Mouse (Mus musculus): ENCODE data around the gene BC025446.
"Not testable (repeated sequence)": the region's sequence is repeated elsewhere in the genome, so short reads cannot be mapped to it uniquely, and the experiment has no call there.

BC025446 gene

GRCm38 (mm10) chr15:75215778-75216691, at the start of gene BC025446:
Gene BC025446 (plus strand): TSS chr15:75216376.
- DNase-seq (ENCODE audit: extremely low read depth, low read depth): no peak

DNA sequence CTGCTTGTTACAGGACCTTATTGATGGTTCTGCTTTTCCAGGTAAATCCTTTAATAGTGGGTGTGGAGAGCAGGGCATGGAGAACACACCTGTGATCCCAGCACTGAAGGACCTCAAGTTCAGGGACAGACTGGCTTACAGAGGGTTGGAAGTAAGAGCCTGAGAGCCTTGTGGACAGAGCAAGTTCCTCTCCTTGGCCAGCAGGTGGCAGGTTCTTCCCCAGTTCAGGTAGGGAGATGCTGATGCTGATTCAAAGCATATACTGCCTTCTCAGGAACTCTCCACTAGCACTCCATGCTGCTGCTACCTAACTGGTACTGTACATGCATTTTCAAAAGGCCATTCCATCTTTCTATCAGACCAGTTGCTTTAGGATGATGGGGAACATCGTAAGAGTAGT, 40.7 kb upstream of the BC025446 start:
- DNase-seq (ENCODE audit: extremely low read depth, low read depth): peak; percentile 3

DNA sequence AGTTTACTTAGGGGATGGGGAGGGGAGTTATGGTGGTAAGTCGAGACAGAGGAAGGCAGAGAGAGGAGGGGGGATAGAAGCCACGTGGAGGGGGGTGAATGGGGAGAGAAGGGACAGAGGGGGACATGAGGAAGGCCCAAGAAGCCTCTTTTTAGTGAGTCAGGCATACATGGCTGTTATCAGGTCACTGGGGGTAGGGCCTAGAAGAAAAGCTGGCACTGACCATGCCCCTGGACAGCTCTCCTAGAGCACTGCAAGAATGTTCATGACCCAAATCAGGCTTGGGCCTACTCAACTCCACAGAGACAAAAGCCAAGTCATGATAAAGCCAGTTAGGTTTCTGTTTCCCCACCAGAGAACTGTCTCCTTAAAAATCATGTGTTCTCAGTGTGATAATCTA, 29.9 kb upstream of the BC025446 start:
- DNase-seq (ENCODE audit: extremely low read depth, low read depth): no peak

DNA sequence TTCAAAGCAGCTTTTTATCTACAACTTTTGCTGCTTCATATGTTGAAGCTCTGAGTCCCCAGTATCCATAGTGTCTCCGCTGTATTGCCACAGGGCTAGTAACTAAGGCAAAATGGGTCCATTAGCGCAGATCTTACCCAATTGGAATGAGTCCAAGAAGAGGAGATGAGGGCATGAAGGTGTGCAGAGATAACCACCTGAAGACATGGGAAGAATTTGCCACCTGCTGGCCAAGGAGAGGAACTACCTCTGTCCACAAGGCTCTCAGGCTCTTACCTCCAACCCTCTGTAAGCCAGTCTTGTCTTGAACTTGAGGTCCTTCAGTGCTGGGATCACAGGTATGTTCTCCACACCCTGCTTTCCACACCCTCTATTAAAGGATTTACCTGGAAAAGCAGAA, 27.1 kb upstream of the BC025446 start:
- DNase-seq (ENCODE audit: extremely low read depth, low read depth): no peak

DNA sequence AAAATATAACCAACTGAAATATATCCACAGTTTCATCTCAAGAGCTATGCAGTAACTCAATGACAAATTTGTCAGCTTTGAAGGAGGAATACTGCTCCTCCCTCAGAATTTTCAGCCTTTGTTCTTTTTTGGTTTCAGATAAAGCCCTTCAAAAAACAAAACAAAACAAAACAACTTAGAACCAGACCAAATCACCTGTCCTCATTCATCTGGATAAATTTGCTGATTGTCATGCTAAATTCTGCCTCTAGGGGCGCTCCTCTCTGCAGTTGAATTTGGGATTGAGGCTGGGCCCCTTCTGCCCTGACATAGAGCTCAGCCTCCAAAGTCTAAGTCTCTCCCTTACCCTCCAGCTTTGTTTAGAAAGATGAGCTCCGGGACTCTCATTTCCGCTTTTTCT, 25.6 kb upstream of the BC025446 start:
- DNase-seq (ENCODE audit: extremely low read depth, low read depth): not testable (repeated sequence)

- no peak for DNase-seq (ENCODE audit: extremely low read depth, low read depth)
These were observed 655 bp downstream of the BC025446 start for GRCm38 (mm10) chr15:75216831-75217230.

- no peak for DNase-seq (ENCODE audit: extremely low read depth, low read depth)
These were observed 5.8 kb downstream of the BC025446 start for GRCm38 (mm10) chr15:75221942-75222341.

DNA sequence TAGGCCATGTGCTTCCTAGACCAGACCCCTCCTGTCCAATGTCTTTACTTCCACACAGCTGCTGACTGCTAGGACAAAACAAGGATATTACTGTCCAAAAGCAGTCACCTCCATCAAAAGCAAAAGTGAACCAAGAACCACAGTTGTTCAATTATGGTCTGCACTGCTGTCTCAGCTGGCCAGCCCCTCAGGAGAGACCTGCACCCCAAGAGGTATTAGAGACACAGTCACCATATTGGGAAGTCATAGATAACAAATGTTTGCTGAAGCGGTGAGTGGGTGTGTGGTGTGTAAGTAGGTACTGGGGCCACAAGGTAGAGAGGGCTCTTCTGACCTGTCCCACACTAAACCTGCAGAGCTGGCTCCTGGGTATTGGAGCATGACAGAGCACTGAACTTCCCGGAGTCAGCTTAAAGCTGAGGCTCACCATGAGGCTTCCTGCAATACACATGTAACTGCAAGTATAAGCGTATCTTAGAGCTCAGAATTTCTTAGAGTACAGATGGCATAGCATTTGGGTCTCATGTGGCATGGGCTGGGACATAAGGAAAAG, 21.6 kb downstream of the BC025446 start:
- no peak for DNase-seq (ENCODE audit: extremely low read depth, low read depth)

DNA sequence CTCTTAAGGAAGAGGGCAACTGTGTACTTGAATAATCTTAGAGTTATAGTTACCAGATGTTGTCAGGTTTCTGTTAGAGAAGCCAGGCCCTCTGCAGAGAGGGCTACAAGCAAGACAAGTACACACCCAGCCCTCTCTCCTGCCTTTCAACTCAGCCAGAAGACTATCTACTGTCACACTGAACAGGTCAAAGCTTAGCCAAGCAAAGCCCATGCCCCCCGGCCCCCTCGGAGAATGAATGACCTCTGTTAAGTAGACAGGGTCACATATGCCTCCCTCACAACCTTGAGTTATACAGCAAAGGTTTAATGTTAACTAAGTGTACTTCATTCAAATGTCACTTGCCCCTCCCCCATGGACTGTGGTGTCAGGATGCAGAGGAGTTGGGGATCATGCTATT, 24.4 kb downstream of the BC025446 start:
- no peak for DNase-seq (ENCODE audit: extremely low read depth, low read depth)

GRCm38 (mm10) chr15:75242756-75243640, 26.8 kb downstream of the BC025446 start:
- no peak for DNase-seq (ENCODE audit: extremely low read depth, low read depth)

DNA sequence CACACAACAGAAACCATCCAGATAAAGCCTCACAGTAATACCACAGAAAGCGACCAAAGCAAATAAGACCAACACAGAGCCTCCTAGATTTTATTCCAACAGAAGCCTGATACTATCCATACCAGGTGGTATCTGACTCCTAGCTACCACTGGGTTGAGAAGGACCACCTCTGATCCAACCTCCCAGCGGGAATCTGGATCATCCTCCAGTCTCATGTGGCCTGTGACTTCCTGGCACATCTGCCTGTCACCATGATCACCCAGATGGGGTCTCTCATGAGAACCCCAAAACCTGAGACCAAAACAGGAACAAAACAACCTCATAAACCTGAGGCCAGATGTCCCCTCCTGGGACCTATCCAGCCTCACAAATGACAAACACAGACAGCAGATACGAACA, 38.5 kb downstream of the BC025446 start:
- DNase-seq (ENCODE audit: extremely low read depth, low read depth): no peak

DNA sequence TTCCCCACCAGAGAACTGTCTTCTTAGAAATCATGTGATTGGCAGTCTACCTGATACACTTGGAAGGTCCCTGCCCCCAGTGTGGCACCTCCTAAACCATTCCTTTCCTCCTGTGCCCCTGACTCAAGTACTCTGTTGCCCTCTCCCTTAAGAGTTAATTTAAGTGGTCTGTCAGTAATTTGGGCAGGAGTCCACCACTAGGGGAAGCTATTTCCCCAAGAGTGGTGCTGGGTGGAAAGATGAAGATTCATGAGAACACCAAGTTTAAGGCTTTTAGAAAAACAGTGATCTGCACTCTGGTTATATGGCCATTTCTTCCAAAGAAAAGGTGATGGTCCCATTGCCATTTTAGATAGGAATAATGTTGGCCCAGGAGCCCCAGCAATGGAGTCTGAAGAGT, 49.7 kb downstream of the BC025446 start:
- DNase-seq (ENCODE audit: extremely low read depth, low read depth): no peak

DNA sequence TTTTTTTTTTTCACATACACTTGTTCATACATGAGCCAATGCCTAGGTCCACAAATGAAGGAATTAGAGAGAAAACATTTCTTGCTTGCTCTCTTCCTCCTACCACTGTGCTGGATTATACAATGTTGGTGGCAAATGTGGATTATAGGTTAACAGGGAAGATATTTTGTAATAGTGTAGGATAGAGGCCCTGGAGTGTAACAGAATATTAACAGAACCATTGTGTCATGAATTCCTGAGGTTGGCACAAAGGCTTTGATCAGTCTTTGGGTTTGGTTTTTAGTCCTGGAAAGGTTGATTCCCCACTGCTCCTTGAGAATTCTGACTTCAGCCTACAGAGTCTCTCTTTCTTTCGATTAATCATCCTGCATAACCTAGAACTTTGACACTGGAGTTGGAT, 50.5 kb downstream of the BC025446 start:
- no peak for DNase-seq (ENCODE audit: extremely low read depth, low read depth)

- DNase-seq (ENCODE audit: extremely low read depth, low read depth): no peak
These were observed 51.9 kb downstream of the BC025446 start, which contains the start of gene Ly6f for GRCm38 (mm10) chr15:75268121-75268520. Gene Ly6f (plus strand): TSS chr15:75268421.

DNA sequence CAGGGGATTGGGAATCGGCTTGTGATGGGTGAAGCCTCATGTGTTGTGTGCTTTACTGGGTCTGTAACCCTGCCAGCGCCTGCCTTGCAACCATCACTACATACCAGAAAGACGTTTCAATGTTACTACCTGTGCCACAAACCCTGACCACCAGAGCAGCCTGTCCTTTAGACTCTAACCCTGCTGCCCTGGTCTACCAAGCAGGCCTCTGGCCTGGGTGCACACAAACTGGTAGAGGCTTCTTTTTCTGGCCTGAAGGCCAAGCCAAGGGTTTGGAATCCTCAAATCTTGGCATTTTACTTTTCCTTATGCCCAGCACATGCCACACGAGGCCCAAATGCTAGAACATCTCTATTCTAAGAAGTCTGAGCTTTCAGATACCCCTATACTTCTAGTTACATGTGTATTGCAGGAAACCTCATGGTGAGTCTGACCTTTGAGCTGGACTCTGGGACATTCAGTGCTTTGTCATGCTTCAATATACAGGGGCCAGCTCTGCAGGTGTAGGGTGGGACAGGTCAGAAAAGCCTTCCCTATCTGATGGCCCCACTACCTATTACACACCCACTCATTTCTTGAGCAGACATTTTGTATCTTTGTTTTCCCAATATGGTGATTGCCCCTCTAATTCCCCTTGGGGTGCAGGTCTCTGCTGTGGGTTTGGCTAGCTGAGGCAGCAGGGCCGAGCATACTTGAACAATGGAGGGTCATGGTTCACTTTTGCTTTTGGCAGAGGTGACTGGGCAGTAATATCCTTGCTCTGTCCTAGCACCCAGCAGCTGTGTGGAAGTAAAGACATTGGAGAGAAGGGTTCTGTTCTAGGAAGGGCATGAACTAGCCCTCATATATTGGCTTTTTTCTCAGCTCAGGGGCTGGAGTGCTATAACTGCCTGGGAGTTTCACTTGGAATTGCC, 53.0 kb downstream of the BC025446 start:
- no peak for DNase-seq (ENCODE audit: extremely low read depth, low read depth)

GRCm38 (mm10) chr15:75270169-75270568, 54.0 kb downstream of the BC025446 start:
- DNase-seq (ENCODE audit: extremely low read depth, low read depth): no peak

GRCm38 (mm10) chr15:75270691-75271362, 54.7 kb downstream of the BC025446 start:
- DNase-seq (ENCODE audit: extremely low read depth, low read depth): no peak

GRCm38 (mm10) chr15:75271426-75271825, 55.2 kb downstream of the BC025446 start:
- no peak for DNase-seq (ENCODE audit: extremely low read depth, low read depth)

GRCm38 (mm10) chr15:75271891-75272290, 55.7 kb downstream of the BC025446 start:
- DNase-seq (ENCODE audit: extremely low read depth, low read depth): no peak

Data from MEL-GATA-1-ER (cell line).